Mouse (Mus musculus): Measurements from ENCODE around the gene Adgrg2. TPM values are rescaled to one million over a fixed set of nuclear protein-coding genes. Genes with fewer than 3 reads are reported as not detected.

Gene Adgrg2
- polyA plus RNA-seq, 1 experiment from 2014 or later = 0.69 TPM

- Histone ChIP-seq H3K4me3 (no peak overlapping the region), H3K4me1 (no peaks in the 10 kb centered on the region), H3K9me3 (no peaks in the 10 kb centered on the region), H3K27me3 (ENCODE audit: poor library complexity, severe bottlenecking) (peaks cover 94% of the 10 kb centered on the region), H3K36me3 (replicated peaks) (no peaks in the 10 kb centered on the region), H3K27ac (no peak overlapping the region)
- no peak for DNase-seq (ENCODE audit: extremely low spot score, low spot score)
- WGBS = 90% methylated on average over 3 of the region's 3 CpGs
These were observed 57.9 kb downstream of the Adgrg2 start for GRCm38 (mm10) chrX:160448351-160448750.

DNA sequence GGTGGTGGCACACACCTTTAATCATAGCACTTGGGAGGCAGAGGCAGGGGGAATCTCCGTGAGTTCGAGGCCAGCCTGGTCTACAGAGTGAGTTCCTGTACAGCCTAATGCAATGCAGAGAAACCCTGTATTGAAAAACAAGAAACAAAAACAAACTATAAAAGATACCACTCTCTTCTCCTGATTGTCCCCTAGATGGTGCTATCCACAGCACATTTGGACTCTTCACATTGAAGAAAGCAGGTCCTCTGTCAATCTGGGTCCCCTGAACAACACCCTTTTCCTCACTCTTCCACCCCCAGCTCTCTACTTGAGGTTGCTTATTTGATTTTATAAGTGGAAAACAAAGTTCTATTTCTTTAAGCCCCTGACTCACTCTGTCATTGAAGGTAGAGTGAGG lies 58.9 kb downstream of the Adgrg2 start:
- 85% methylated on average over 2 of the region's 2 CpGs for WGBS
- H3K27ac ChIP-seq = no peak overlapping the region
- DNase-seq (ENCODE audit: extremely low spot score, low spot score) = no peak
- no peaks in the 10 kb centered on the region for H3K36me3 ChIP-seq (replicated peaks)
- no peak overlapping the region for H3K4me3 ChIP-seq
- no peaks in the 10 kb centered on the region for H3K9me3 ChIP-seq
- H3K4me1 ChIP-seq = no peaks in the 10 kb centered on the region
- peaks cover 92% of the 10 kb centered on the region for H3K27me3 ChIP-seq (ENCODE audit: poor library complexity, severe bottlenecking)

GRCm38 (mm10) chrX:160455686-160456085 lies 65.2 kb downstream of the Adgrg2 start:
- 80% methylated on average over 5 of the region's 5 CpGs for WGBS
- H3K27ac ChIP-seq = no peak overlapping the region
- H3K27me3 ChIP-seq (ENCODE audit: poor library complexity, severe bottlenecking) = peaks cover 87% of the 10 kb centered on the region
- DNase-seq (ENCODE audit: extremely low spot score, low spot score) = no peak
- no peak overlapping the region for H3K4me3 ChIP-seq
- H3K4me1 ChIP-seq = no peaks in the 10 kb centered on the region
- H3K36me3 ChIP-seq (replicated peaks) = no peaks in the 10 kb centered on the region
- no peaks in the 10 kb centered on the region for H3K9me3 ChIP-seq

- Histone ChIP-seq H3K36me3 (replicated peaks) (no peaks in the 10 kb centered on the region), H3K4me3 (no peak overlapping the region), H3K27ac (no peak overlapping the region), H3K9me3 (no peaks in the 10 kb centered on the region), H3K4me1 (no peaks in the 10 kb centered on the region), H3K27me3 (ENCODE audit: poor library complexity, severe bottlenecking) (peaks cover 55% of the 10 kb centered on the region)
- 83% methylated on average over 3 of the region's 3 CpGs for WGBS
- DNase-seq (ENCODE audit: extremely low spot score, low spot score) = no peak
These were observed 80.8 kb downstream of the Adgrg2 start for GRCm38 (mm10) chrX:160471257-160471786.

- Histone ChIP-seq H3K27ac (no peak overlapping the region), H3K4me1 (no peaks in the 10 kb centered on the region), H3K27me3 (ENCODE audit: poor library complexity, severe bottlenecking) (peaks cover 88% of the 10 kb centered on the region), H3K36me3 (replicated peaks) (no peaks in the 10 kb centered on the region), H3K9me3 (no peaks in the 10 kb centered on the region), H3K4me3 (no peak overlapping the region)
- 87% methylated on average over 2 of the region's 2 CpGs for WGBS
- DNase-seq (ENCODE audit: extremely low spot score, low spot score) = no peak
These were observed 99.3 kb downstream of the Adgrg2 start for GRCm38 (mm10) chrX:160489784-160490183.

DNA sequence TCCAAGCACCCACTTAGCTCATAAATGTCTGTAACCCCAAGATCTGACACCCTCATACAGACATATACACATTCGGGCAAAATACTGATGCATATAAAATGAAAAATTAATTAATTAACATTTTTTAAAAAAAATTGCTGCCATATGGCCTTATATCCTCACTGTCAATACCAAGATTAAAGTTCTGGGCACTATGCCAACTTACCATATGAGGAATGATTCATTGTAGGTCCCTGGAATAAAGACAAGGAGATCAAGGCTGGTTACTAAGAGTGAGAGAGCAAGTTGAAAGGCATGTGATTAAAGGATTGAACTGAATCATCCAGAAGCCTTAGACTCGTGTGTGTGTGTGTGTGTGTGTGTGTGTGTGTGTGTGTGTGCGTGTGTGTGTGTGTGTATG lies 103.8 kb downstream of the Adgrg2 start:
- 62% methylated on average over 3 of the region's 3 CpGs for WGBS
- no peaks in the 10 kb centered on the region for H3K36me3 ChIP-seq (replicated peaks)
- H3K4me3 ChIP-seq = no peak overlapping the region
- DNase-seq (ENCODE audit: extremely low spot score, low spot score) = no peak
- no peaks in the 10 kb centered on the region for H3K4me1 ChIP-seq
- no peak overlapping the region for H3K27ac ChIP-seq
- H3K27me3 ChIP-seq (ENCODE audit: poor library complexity, severe bottlenecking) = peaks cover 84% of the 10 kb centered on the region
- H3K9me3 ChIP-seq = no peaks in the 10 kb centered on the region

- no peaks in the 10 kb centered on the region for H3K36me3 ChIP-seq (replicated peaks)
- no peak overlapping the region for H3K27ac ChIP-seq
- no peak for DNase-seq (ENCODE audit: extremely low spot score, low spot score)
- 78% methylated on average over 6 of the region's 6 CpGs for WGBS
- no peaks in the 10 kb centered on the region for H3K4me1 ChIP-seq
- peaks cover 78% of the 10 kb centered on the region for H3K27me3 ChIP-seq (ENCODE audit: poor library complexity, severe bottlenecking)
- no peak overlapping the region for H3K4me3 ChIP-seq
- H3K9me3 ChIP-seq = no peaks in the 10 kb centered on the region
These were observed 104.4 kb downstream of the Adgrg2 start for GRCm38 (mm10) chrX:160494921-160495320.

DNA sequence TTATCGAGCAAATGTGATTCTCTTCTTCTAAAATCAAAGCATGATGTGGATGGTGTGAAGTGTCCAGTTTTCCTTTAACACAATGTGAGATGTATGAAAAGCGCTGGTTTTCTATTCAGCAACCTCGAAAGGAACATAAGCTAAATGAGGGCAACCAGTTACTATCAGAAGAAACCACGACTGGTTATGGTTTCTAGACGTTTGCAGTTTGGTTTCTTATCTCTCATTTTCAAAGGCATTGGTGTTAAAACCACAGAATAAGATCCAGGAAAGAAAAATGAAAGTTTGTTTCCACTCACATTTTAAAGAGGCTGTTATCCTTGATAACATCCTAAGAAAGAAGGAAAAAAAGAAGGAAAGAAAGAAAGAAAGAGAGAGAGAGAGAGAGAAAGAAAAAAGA lies 106.0 kb downstream of the Adgrg2 start:
- Histone ChIP-seq H3K27me3 (ENCODE audit: poor library complexity, severe bottlenecking) (peaks cover 75% of the 10 kb centered on the region), H3K9me3 (no peaks in the 10 kb centered on the region), H3K27ac (no peak overlapping the region), H3K4me1 (peaks cover under 1% of the 10 kb centered on the region; the same call in 1 of the 2 replicates), H3K36me3 (replicated peaks) (no peaks in the 10 kb centered on the region), H3K4me3 (no peak overlapping the region)
- no peak for DNase-seq (ENCODE audit: extremely low spot score, low spot score)
- WGBS = 83% methylated on average over 5 of the region's 5 CpGs

- Histone ChIP-seq H3K27me3 (ENCODE audit: poor library complexity, severe bottlenecking) (peaks cover 81% of the 10 kb centered on the region), H3K4me3 (no peak overlapping the region), H3K9me3 (no peaks in the 10 kb centered on the region), H3K4me1 (peaks cover 9% of the 10 kb centered on the region), H3K36me3 (replicated peaks) (no peaks in the 10 kb centered on the region), H3K27ac (no peak overlapping the region)
- DNase-seq (ENCODE audit: extremely low spot score, low spot score) = no peak
- 93% methylated on average over 3 of the region's 3 CpGs for WGBS
These were observed 110.6 kb downstream of the Adgrg2 start for GRCm38 (mm10) chrX:160501095-160501494.

- Histone ChIP-seq H3K27me3 (ENCODE audit: poor library complexity, severe bottlenecking) (peaks cover 80% of the 10 kb centered on the region), H3K27ac (peak overlapping the region; percentile 92), H3K9me3 (no peaks in the 10 kb centered on the region), H3K4me1 (peaks cover 9% of the 10 kb centered on the region), H3K4me3 (peak overlapping the region; percentile 63), H3K36me3 (replicated peaks) (no peaks in the 10 kb centered on the region)
- WGBS = 25% methylated on average over 12 of the region's 12 CpGs
- DNase-seq (ENCODE audit: extremely low spot score, low spot score) = no peak
These were observed 111.2 kb downstream of the Adgrg2 start for GRCm38 (mm10) chrX:160501687-160502047.

DNA sequence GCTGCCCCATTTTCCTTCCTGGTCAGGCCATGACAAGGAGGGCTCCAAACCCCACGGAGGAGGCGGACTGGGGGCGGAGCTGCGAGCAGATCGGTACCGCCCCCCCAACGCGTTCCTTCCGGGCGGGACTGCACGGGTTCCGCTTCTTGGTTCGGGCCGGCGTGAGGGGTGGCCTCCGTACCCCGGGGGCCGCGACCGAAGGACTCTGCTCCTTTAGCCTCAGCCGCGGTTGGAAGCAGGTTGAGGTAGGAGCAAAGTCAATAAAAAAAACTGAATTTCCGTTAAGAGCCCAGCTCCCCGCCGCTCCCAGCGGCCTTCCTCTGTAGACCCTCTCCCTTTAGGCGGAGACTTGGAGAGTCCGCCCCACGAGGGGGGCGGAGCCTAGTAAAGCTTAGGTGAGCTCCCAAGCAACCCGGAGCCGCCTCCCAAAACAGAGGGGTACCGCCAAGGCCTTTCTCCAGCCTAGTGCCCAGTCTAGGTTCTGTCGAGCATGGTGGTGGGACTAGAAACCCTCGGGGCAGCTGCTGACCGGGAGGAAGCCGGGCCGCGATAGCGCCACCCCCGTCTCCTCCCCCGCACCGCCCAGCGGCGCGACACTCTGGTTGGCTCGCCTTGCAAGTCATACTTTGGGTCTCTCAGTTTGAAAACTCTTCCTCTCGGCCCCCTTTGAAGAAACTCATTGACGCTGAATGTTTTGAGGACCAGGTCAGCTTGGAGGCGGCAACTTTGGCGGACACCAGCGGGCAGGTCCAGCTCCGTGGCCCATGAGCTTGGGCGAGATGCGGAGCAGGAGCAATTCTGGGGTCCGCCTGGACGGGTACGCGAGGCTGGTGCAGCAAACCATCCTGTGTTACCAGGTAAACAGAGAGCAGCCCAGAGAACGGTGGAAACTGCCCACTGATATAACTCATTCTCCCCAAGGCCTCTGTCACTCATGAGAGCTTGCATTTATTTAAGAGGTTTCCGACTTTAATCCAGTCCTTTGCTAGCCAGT lies 111.9 kb downstream of the Adgrg2 start, which contains the start of gene Phka2:
Gene Phka2, plus strand, starts transcription at position 119 of the 994 bp plus-strand sequence.
- Histone ChIP-seq H3K27me3 (ENCODE audit: poor library complexity, severe bottlenecking) (peaks cover 80% of the 10 kb centered on the region), H3K27ac (peak within 1 kb of the TSS; percentile 92), H3K9me3 (no peaks in the 10 kb centered on the region), H3K36me3 (replicated peaks) (no peaks in the 10 kb centered on the region), H3K4me1 (peaks cover 9% of the 10 kb centered on the region), H3K4me3 (peak within 1 kb of the TSS; percentile 63)
- WGBS = 20% methylated on average over 61 of the region's 61 CpGs
- DNase-seq (ENCODE audit: extremely low spot score, low spot score) = peak; percentile 76

DNA sequence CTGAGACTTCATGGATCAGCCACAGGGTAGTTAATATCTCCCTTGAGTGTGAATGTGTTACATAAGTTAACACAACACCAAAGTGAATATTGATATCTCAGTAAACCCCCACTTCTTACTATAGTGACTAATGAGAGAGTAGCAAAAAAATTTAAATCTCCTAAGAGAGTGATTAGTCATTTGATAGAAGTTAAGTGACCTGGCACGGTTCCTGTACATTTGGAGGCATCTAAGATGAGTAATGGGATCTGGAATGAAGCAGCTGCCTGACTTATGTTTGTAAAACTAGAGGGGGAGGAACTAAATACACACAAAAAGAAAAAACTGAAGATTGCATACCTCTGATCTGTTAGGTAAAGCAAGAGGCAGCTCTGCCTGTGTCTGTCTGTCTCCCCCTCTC lies 118.6 kb downstream of the Adgrg2 start:
- Histone ChIP-seq H3K4me1 (no peaks in the 10 kb centered on the region), H3K27ac (no peak overlapping the region), H3K4me3 (no peak overlapping the region), H3K9me3 (no peaks in the 10 kb centered on the region), H3K27me3 (ENCODE audit: poor library complexity, severe bottlenecking) (peaks cover 77% of the 10 kb centered on the region), H3K36me3 (replicated peaks) (no peaks in the 10 kb centered on the region)
- no peak for DNase-seq (ENCODE audit: extremely low spot score, low spot score)
- WGBS = 82% methylated on average over 1 of the region's 1 CpGs

DNA sequence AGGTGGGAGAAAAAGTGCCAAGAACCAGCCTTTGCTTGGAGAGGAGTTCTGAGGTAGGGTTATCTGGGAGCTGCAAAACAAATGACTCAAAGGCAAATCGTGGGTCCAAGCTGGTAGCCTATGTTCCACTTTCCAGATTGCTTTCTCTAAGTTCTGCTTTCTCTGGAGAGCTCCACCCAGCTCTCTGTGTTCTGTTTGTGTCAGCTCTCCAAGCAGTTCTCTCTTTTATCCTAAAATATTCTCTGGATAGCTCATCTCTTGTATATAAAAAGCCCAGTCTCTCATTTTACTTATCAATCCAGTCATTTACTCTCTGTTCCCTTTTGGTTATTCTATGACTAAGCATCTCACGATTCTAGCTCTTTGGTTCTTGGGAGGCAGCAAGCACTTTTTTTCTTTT lies 119.7 kb downstream of the Adgrg2 start:
- Histone ChIP-seq H3K4me1 (no peaks in the 10 kb centered on the region), H3K4me3 (no peak overlapping the region), H3K36me3 (replicated peaks) (no peaks in the 10 kb centered on the region), H3K9me3 (no peaks in the 10 kb centered on the region), H3K27me3 (ENCODE audit: poor library complexity, severe bottlenecking) (peaks cover 71% of the 10 kb centered on the region), H3K27ac (no peak overlapping the region)
- 80% methylated on average over 2 of the region's 2 CpGs for WGBS
- DNase-seq (ENCODE audit: extremely low spot score, low spot score) = no peak
